Mouse (Mus musculus): Measurements from ENCODE around the gene Wdr60. TPM values are rescaled to one million over a fixed set of nuclear protein-coding genes. Genes with fewer than 3 reads are reported as not detected.

Gene Wdr60
- polyA plus RNA-seq, 1 experiment from 2014 or later: 18.1 TPM

- WGBS: 89% methylated on average over 3 of the region's 3 CpGs
- Histone ChIP-seq H3K9ac (ENCODE audit: low read length) (no peak overlapping the region), H3K9me3 (ENCODE audit: control insufficient read depth, low read length) (no peaks in the 10 kb centered on the region), H3K4me1 (replicated peaks; ENCODE audit: control insufficient read depth, insufficient read depth, low read length) (no peaks in the 10 kb centered on the region), H3K27me3 (ENCODE audit: control insufficient read depth, insufficient read depth, low read length) (no peaks in the 10 kb centered on the region), H3K4me3 (ENCODE audit: low read depth, low read length) (no peak overlapping the region), H3K36me3 (ENCODE audit: control insufficient read depth, insufficient read depth, low read length) (no peaks in the 10 kb centered on the region), H3K4me2 (ENCODE audit: low read depth, low read length, severe bottlenecking) (no peak overlapping the region), H3K27ac (ENCODE audit: low read depth, low read length) (no peak overlapping the region)
- ATAC-seq (replicated peaks; ENCODE audit: low FRiP score) (no peak), DNase-seq (ENCODE audit: low spot score) (no peak)
Measured at GRCm38 (mm10) chr12:116229451-116229850, 33.4 kb downstream of the Wdr60 start.

GRCm38 (mm10) chr12:116226289-116227057, 36.3 kb downstream of the Wdr60 start:
- Histone ChIP-seq H3K9me3 (ENCODE audit: control insufficient read depth, low read length) (no peaks in the 10 kb centered on the region), H3K27me3 (ENCODE audit: control insufficient read depth, insufficient read depth, low read length) (no peaks in the 10 kb centered on the region), H3K4me2 (ENCODE audit: low read depth, low read length, severe bottlenecking) (no peak overlapping the region), H3K27ac (ENCODE audit: low read depth, low read length) (no peak overlapping the region), H3K4me3 (ENCODE audit: low read depth, low read length) (no peak overlapping the region), H3K36me3 (ENCODE audit: control insufficient read depth, insufficient read depth, low read length) (no peaks in the 10 kb centered on the region), H3K9ac (ENCODE audit: low read length) (no peak overlapping the region), H3K4me1 (replicated peaks; ENCODE audit: control insufficient read depth, insufficient read depth, low read length) (no peaks in the 10 kb centered on the region)
- DNase-seq (ENCODE audit: low spot score): no peak
- 90% methylated on average over 10 of the region's 10 CpGs for WGBS
- ATAC-seq (replicated peaks; ENCODE audit: low FRiP score): no peak

- WGBS: 94% methylated on average over 2 of the region's 2 CpGs
Measured at GRCm38 (mm10) chr12:116223107-116223506, 39.7 kb downstream of the Wdr60 start.

GRCm38 (mm10) chr12:116207486-116207885, 55.3 kb downstream of the Wdr60 start:
- H3K27ac ChIP-seq (ENCODE audit: low read depth, low read length): no peak overlapping the region
- no peaks in the 10 kb centered on the region for H3K9me3 ChIP-seq (ENCODE audit: control insufficient read depth, low read length)
- no peak for ATAC-seq (replicated peaks; ENCODE audit: low FRiP score)
- no peaks in the 10 kb centered on the region for H3K4me1 ChIP-seq (replicated peaks; ENCODE audit: control insufficient read depth, insufficient read depth, low read length)
- no peak overlapping the region for H3K4me2 ChIP-seq (ENCODE audit: low read depth, low read length, severe bottlenecking)
- H3K9ac ChIP-seq (ENCODE audit: low read length): no peak overlapping the region
- H3K27me3 ChIP-seq (ENCODE audit: control insufficient read depth, insufficient read depth, low read length): no peaks in the 10 kb centered on the region
- no peak for DNase-seq (ENCODE audit: low spot score)
- WGBS: 94% methylated on average over 8 of the region's 8 CpGs
- no peak overlapping the region for H3K4me3 ChIP-seq (ENCODE audit: low read depth, low read length)
- no peaks in the 10 kb centered on the region; the same call in 1 of the 2 replicates for H3K36me3 ChIP-seq (ENCODE audit: control insufficient read depth, insufficient read depth, low read length)

More at GRCm38 (mm10) chr12:116223107-116223506, 39.7 kb downstream of the Wdr60 start:
- ATAC-seq (replicated peaks; ENCODE audit: low FRiP score): no peak
- no peaks in the 10 kb centered on the region for H3K9me3 ChIP-seq (ENCODE audit: control insufficient read depth, low read length)
- H3K4me1 ChIP-seq (replicated peaks; ENCODE audit: control insufficient read depth, insufficient read depth, low read length): no peaks in the 10 kb centered on the region
- no peak overlapping the region for H3K9ac ChIP-seq (ENCODE audit: low read length)
- H3K4me3 ChIP-seq (ENCODE audit: low read depth, low read length): no peak overlapping the region
- H3K27me3 ChIP-seq (ENCODE audit: control insufficient read depth, insufficient read depth, low read length): no peaks in the 10 kb centered on the region
- no peak overlapping the region for H3K27ac ChIP-seq (ENCODE audit: low read depth, low read length)
- H3K36me3 ChIP-seq (ENCODE audit: control insufficient read depth, insufficient read depth, low read length): no peaks in the 10 kb centered on the region
- no peak for DNase-seq (ENCODE audit: low spot score)
- no peak overlapping the region for H3K4me2 ChIP-seq (ENCODE audit: low read depth, low read length, severe bottlenecking)

GRCm38 (mm10) chr12:116205726-116206125, 57.1 kb downstream of the Wdr60 start:
- ATAC-seq (replicated peaks; ENCODE audit: low FRiP score) (no peak), DNase-seq (ENCODE audit: low spot score) (no peak)
- no peak overlapping the region for H3K4me3 ChIP-seq (ENCODE audit: low read depth, low read length)
- no peaks in the 10 kb centered on the region; the same call in 1 of the 2 replicates for H3K36me3 ChIP-seq (ENCODE audit: control insufficient read depth, insufficient read depth, low read length)
- H3K27me3 ChIP-seq (ENCODE audit: control insufficient read depth, insufficient read depth, low read length): no peaks in the 10 kb centered on the region
- WGBS: 86% methylated on average over 3 of the region's 3 CpGs
- no peaks in the 10 kb centered on the region for H3K4me1 ChIP-seq (replicated peaks; ENCODE audit: control insufficient read depth, insufficient read depth, low read length)
- H3K4me2 ChIP-seq (ENCODE audit: low read depth, low read length, severe bottlenecking): no peak overlapping the region
- no peak overlapping the region for H3K27ac ChIP-seq (ENCODE audit: low read depth, low read length)
- no peaks in the 10 kb centered on the region for H3K9me3 ChIP-seq (ENCODE audit: control insufficient read depth, low read length)
- H3K9ac ChIP-seq (ENCODE audit: low read length): no peak overlapping the region

GRCm38 (mm10) chr12:116202176-116202981, 60.4 kb downstream of the Wdr60 start:
- Histone ChIP-seq H3K4me2 (ENCODE audit: low read depth, low read length, severe bottlenecking) (no peak overlapping the region), H3K4me3 (ENCODE audit: low read depth, low read length) (no peak overlapping the region), H3K9me3 (ENCODE audit: control insufficient read depth, low read length) (no peaks in the 10 kb centered on the region), H3K4me1 (replicated peaks; ENCODE audit: control insufficient read depth, insufficient read depth, low read length) (no peaks in the 10 kb centered on the region), H3K27me3 (ENCODE audit: control insufficient read depth, insufficient read depth, low read length) (no peaks in the 10 kb centered on the region), H3K9ac (ENCODE audit: low read length) (no peak overlapping the region), H3K27ac (ENCODE audit: low read depth, low read length) (no peak overlapping the region), H3K36me3 (ENCODE audit: control insufficient read depth, insufficient read depth, low read length) (no peaks in the 10 kb centered on the region; the same call in 1 of the 2 replicates)
- WGBS: 29% methylated on average over 9 of the region's 9 CpGs
- peak; percentile 80 for ATAC-seq (replicated peaks; ENCODE audit: low FRiP score)
- peak; percentile 79 for DNase-seq (ENCODE audit: low spot score)

GRCm38 (mm10) chr12:116198791-116199190, 64.0 kb downstream of the Wdr60 start:
- no peaks in the 10 kb centered on the region for H3K4me1 ChIP-seq (replicated peaks; ENCODE audit: control insufficient read depth, insufficient read depth, low read length)
- no peaks in the 10 kb centered on the region for H3K27me3 ChIP-seq (ENCODE audit: control insufficient read depth, insufficient read depth, low read length)
- H3K36me3 ChIP-seq (ENCODE audit: control insufficient read depth, insufficient read depth, low read length): no peaks in the 10 kb centered on the region
- H3K4me2 ChIP-seq (ENCODE audit: low read depth, low read length, severe bottlenecking): no peak overlapping the region
- no peak for DNase-seq (ENCODE audit: low spot score)
- ATAC-seq (replicated peaks; ENCODE audit: low FRiP score): no peak
- H3K9ac ChIP-seq (ENCODE audit: low read length): no peak overlapping the region
- WGBS: 80% methylated on average over 6 of the region's 6 CpGs
- no peak overlapping the region for H3K4me3 ChIP-seq (ENCODE audit: low read depth, low read length)
- H3K27ac ChIP-seq (ENCODE audit: low read depth, low read length): no peak overlapping the region
- no peaks in the 10 kb centered on the region for H3K9me3 ChIP-seq (ENCODE audit: control insufficient read depth, low read length)

- Histone ChIP-seq H3K36me3 (ENCODE audit: control insufficient read depth, insufficient read depth, low read length) (no peaks in the 10 kb centered on the region), H3K4me2 (ENCODE audit: low read depth, low read length, severe bottlenecking) (no peak overlapping the region), H3K9me3 (ENCODE audit: control insufficient read depth, low read length) (no peaks in the 10 kb centered on the region), H3K9ac (ENCODE audit: low read length) (no peak overlapping the region), H3K27me3 (ENCODE audit: control insufficient read depth, insufficient read depth, low read length) (no peaks in the 10 kb centered on the region), H3K27ac (ENCODE audit: low read depth, low read length) (no peak overlapping the region), H3K4me3 (ENCODE audit: low read depth, low read length) (no peak overlapping the region), H3K4me1 (replicated peaks; ENCODE audit: control insufficient read depth, insufficient read depth, low read length) (no peaks in the 10 kb centered on the region)
- 82% methylated on average over 8 of the region's 8 CpGs for WGBS
- ATAC-seq (replicated peaks; ENCODE audit: low FRiP score): no peak
- DNase-seq (ENCODE audit: low spot score): no peak
Measured at GRCm38 (mm10) chr12:116196221-116196620, 66.6 kb downstream of the Wdr60 start.
